Mouse (Mus musculus): ENCODE results near the gene Prss41.

GRCm38 (mm10) chr17:23825591-23825990, 18.4 kb downstream of the Prss41 start:
- TF ChIP-seq GATA1 (IDR thresholded peaks at IDR 0.05; ENCODE audit: borderline replicate concordance, low read length) (no peak), FLI1 (IDR thresholded peaks at IDR 0.05; ENCODE audit: low read length) (no peak)
